Mouse (Mus musculus): ENCODE data around the gene Vps13c.
A peak's percentile ranks its signal among the peaks of the same experiment; 100 is the strongest.

Gene Vps13c

DNA sequence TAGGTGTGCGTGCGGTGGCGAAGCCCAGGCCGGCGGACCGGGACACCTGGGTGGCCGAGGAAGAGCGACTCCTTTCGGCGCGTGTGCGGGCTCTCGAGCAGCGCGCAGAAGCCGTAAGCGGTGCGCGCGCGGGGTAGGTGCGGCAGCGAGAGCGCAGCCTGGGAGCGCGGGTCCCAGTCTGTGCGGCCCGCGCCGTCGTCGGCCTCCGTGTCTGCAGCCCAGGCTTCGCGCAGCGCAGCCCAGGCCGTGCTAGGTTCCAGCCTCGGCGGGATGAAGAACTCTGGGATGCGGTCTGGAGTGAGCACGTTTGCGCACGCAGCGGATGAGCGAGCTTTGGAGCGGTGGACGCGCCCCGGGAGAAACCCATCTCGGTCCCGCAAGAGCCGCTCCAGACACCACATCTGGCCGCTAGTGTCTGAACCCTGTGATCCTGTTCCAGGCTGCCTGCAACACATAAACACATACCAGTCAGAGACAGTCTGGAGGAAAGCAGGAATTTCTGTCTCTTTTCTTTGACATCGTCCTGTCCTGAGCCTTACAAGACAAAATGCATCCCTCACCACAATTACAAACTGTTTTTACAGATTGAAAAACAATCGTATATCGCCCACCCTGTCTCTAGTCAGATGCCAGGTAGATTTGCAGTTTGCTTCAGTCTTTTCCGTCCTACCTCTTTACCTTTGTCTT lies 8.7 kb upstream of the Vps13c start:
- DNase-seq (ENCODE audit: low spot score): peak; percentile 18

DNA sequence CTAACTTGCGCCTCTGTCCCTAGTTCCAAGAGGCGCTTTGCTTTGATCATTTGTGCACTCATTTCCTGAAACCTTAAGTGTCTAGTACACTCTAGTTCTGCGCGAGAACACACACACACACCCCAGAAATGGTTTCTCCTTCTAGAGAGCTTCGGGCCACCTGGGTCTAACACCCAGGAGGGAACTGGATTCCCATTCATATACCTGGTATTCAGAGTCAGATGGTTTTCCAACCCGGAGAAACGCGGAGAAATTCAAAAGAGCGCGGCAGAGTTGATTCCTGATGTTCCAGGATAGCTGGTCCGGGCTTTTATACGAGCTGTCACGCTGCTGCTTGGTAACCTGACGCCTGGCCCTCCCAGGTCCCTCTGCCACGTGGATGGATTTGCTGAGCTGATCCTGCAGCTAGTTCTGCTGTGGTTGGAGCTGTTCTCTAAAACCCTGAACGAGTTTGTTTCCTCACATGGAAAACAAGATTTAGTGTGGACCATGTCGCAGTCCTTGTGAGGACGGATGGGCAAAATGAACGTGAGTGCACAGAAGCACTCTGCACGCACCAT lies 8.1 kb upstream of the Vps13c start, which contains the start of gene C2cd4a:
TSS of gene C2cd4a (minus strand) at position 285 of the 560 bp plus-strand sequence.
- DNase-seq (ENCODE audit: low spot score): peak; percentile 30

DNA sequence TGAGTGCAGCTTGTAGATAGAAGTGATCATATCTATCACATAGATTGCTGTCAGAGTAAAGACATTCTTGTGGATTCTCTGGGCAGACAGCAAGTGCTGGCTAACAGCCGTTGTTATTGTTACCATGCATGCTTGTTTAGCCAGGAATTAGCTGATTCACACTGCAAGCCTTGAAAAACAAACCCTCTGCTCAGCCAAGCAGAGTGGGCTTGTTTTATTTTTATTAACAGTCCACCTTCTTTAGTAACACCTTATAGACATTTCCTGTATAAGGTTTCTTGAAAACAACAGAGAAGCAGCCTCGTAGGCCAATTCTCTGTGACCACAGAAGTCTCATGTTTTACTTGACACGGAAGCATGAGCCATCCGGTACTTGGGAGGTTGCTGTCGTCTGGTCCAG lies 5.7 kb upstream of the Vps13c start:
- no peak for DNase-seq (ENCODE audit: low spot score)

DNA sequence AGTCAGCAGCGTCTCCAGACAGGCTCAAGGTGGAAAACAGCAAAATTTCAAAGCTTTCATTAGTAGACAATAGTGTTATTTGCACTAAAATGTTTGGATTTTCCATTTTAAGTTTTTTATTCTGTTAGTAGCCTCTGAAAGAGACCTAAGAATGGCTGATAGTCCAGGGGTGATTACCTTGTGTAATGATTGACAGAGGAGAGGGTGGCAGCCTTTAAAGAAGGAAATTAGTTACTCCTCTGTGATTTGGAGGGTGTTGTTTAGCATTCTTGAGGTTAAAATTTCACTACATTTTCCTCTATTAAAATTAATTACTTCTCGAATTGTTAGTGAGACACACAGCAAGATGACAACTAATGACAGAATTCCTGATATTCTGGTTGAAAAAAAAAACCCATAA lies 2.9 kb upstream of the Vps13c start:
- no peak for DNase-seq (ENCODE audit: low spot score)

DNA sequence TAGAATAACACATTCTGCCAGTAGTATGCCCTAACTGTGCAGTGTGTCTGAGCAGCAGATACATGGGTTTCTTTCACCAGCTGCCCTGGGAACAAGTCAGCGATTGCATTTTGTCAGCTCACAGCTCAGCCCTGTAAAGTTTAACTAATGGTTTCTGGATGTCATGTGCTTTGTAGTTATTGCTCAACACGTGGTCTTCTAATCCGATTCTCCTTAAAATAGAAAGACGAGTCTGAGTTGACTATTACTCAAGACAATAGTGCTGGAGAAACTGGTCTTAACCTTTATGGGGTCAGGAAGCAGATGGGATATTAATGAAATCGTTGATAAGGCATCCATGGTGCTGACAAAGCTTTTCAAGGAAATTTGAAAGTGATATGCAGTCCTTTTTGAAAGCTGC lies 2.6 kb downstream of the Vps13c start:
- DNase-seq (ENCODE audit: low spot score): no peak

DNA sequence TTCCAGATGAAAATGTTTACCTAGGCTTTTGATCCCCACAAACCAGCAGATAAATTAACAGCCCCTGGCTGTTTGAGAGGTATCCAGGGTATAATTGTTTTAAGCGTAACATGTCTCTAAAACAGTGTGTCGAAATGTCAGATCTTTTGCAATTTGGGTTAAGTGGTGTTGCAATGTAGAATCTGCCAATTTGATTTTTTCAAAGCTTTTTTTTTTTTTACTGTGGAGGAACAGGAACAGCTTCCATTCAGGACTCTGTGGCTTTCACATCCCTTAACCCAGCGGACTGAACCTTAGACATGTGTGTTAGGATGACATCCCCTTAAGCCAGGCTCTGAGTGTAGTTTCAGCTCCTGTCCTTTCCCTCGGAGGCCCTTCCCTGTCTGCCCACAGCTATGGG lies 4.8 kb downstream of the Vps13c start:
- DNase-seq (ENCODE audit: low spot score): no peak

DNA sequence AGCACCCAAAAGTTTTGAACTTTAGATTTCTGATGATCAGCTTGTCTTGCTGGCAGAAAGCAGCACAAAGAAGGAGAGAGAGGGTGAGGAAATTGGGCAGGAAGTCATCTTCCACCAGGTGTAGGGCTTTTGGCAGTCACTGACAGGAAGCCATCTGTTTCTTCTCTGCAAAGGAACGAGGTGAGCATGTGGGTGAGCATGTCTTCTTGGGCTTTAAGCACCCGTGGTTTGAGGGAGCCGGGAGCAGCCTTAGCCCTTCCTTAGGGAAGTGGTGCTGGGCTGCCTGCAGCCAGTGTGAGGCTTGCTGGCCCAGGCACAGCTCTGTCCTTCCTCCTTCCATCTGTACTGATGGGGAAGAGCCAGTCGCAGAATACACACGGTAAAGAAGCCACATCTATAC lies 5.5 kb downstream of the Vps13c start:
- no peak for DNase-seq (ENCODE audit: low spot score)

DNA sequence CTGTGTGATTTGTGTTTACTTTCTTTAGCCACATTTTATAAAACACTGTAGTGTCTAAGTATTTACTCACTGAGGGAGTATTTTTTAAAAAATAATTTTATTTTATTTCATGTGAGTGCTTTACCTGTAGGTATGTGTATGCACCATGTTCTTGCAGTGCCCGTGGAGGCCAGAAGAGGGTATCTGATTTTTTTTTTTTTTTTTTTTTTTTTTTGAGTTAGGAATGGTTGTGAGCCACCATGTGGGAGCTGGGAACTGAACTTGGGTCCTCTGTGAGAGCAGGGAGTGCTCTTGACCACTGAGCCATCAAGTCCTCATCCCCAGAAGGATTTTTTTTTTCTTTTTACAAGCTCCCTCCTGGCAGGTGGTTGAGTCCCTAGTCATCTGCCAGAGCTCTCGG lies 5.9 kb downstream of the Vps13c start:
- DNase-seq (ENCODE audit: low spot score): no peak

DNA sequence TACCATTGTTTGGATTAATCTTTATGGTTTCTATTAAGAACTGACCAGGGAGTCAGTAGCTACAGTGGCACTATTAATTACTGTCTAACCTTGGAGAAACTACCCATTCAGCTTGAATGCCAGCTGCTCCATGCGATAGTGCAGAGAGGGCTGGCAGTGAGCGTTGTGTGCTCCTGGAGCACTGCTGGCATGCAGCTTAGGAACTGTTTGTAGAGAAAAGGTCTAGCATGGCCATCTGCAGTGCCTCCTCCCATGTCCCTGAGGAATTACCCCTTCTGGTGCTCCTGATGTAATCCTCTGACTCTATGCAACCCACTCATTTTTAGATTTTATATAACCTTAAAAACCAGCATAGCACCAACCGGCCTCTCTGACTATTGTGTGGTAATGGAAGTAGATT lies 7.4 kb downstream of the Vps13c start:
- no peak for DNase-seq (ENCODE audit: low spot score)

DNA sequence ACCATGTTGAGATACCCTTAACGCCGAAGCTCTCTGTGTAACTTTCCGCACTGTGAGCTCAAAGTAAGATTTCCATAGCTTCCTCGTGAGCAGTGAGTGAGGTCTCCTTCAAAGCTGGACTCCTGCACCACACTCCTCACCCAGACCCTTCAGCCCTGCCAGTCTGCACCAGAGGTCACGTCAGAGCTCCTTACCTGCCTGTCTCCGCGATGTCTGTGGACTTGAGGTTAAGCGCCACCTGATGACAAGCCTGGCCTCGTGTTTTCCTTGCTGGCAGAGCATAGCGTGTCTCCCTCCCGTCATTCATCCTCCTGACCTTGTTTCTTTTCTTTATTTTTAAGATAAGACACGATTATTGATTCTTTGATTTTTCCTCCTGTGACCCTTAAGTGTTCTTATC lies 9.2 kb downstream of the Vps13c start:
- no peak for DNase-seq (ENCODE audit: low spot score)

DNA sequence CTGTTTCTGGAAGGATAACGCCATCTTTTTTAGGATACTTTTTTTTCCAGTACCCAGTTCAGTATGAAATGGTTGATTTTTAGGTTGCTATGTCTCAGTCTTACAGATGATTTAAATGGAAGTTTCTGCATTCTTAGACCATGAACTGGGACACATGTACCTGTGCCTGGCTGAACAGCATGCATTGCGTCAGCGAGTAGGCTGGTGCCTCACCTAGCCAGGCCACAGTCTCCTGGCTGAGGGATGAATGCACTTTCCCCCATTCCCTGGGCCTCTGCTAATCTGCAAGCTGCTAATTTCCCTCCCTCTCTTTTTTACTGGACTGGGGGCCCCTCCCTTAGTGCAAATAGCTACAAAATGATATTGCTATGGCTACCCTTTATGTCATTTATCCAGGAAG lies 9.7 kb downstream of the Vps13c start:
- no peak for DNase-seq (ENCODE audit: low spot score)

DNA sequence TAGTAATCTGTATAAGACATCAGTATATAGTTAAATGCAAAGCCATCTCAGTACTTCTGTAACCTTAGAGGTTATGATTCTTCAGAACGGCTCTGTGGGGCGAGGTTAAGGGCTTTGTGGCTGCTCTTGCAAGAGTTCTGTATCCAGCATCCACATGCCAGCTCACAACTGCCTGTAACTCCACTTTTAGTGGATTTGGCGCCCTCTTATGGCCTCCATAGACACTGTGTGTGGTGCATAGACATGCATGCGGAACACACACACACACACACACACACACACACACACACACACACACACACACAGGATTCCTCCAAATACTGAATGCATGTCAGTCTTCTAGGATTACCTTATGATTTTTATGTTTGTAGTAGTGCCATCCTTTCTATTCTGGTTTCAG lies 11.0 kb downstream of the Vps13c start:
- no peak for DNase-seq (ENCODE audit: low spot score)

DNA sequence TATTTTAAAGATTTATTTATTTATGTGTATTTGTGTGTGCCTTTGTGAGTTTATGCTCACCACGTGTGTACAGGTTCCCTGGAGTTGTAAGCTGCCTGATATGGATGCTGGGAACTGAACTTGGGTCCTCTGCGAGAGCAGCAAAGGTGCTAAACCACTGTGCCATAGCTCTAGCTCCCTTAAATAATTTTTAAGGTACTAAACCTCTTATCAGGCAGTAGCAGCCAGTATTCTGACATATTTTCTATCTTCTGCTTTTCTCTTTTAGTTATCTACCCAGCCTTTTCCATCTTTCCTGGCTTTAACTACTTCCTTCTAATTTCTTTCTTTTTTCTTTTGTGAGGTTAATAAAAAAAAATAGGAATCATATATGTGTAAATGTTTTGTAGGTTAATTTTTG lies 20.1 kb downstream of the Vps13c start:
- no peak for DNase-seq (ENCODE audit: low spot score)

DNA sequence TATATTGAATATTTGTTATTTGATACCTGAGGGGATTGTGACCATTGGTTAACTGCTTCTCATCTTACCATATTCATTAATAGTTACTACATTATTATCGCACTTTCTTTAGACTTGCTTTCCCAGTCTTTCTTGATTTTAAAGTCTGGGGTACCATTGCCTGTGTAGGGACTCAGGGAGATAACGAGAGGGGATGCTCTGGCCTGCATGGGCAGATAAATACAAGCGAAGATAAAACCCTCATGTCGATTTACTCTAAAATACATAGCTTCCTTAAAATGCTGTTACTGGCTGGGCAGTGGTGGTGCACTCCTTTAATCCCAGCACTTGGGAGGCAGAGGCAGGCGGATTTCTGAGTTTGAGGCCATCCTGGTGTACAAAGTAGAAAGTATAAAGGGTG lies 23.1 kb downstream of the Vps13c start:
- no peak for DNase-seq (ENCODE audit: low spot score)

DNA sequence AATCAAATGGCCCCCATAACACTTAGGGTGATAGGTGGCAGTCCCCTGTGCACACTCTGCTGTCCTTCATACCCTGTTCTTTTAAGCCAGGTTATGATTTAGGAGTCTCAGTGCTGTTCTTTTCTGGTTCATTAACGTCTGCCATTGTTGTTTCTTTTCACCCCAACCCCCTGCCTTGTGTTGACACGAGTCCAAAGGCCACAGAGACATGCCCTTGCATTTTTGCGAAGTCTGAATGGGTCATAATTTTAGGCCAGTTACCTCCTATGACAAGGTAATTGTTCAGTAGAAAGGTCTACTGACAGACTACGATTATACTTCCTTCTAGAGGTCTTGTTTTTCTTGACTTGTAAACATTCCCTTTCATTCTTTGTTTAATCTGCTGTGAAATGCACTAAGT lies 23.8 kb downstream of the Vps13c start:
- no peak for DNase-seq (ENCODE audit: low spot score)

DNA sequence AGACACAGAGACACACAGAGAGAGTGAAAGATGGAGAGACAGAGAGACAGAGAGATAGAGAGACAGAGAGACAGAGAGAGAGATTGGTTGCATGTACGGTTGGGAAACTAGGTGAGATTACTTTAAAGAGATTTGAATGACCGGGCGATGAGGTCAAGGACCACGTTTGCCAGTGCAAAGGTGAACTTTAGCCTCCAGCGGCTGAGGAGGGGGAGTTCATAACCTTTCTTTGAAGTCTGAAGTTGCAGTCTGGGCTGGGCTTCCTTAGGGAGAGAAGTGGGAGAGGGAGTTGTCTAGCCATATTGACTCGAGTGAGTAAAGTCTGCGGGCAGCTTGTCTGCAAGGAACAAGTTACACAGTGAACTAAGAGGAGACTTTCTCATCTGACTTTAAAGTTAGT lies 25.2 kb downstream of the Vps13c start:
- DNase-seq (ENCODE audit: low spot score): no peak

DNA sequence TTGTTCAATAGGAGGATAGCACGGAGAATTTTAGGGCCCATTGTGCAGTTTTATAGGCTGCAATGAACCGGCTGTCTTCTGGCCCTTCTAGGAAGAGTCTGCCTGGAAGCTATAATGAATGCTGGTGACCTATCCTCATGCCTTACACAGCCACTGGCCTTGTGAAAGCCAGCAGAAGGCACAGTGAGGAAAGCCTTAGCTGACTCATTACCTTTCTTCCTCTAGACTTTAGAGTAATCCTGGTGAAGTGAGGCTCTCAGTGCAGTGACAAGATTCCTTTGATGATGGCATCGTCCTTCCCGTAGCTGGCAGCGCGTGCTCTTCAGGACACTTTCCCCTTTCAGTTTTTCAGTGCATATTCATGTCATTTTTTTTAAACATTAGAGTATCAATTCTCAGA lies 27.2 kb downstream of the Vps13c start:
- DNase-seq (ENCODE audit: low spot score): no peak

DNA sequence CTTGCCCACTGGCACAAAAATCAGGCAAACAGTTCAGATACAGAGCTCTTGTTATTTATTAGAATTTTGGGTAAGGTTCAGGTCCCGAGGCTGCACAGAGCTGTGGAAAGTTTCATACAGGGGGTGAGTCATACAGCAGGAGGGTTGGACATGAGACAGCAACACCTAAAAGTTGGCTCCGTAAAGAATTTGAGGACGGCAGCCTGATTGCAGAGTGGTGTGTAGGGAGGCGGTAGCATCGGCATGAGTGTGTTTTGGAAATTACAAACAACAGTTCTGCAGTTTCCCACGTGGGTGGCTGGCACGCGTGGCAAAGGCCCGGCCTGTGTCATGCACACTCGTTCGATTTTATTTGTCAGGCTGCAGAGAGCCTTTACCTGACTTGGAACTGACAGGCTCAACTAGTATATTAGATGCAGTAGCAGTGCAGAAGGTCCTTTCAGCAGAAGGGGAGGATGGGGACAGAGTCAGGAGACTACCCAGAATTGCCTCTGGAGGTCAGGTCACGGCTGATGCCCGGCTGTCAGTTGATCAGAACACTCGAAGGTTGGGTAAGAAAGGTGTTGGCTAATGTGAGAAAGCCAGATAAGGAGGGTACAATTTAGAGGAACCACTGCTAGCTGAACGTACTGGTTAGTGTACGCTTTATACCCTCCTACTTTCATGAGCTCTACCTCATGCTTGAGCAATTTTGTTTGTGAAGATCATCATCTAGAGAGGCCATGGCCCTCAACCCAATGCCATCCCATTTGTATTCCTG lies 29.7 kb downstream of the Vps13c start:
- no peak for DNase-seq (ENCODE audit: low spot score)

DNA sequence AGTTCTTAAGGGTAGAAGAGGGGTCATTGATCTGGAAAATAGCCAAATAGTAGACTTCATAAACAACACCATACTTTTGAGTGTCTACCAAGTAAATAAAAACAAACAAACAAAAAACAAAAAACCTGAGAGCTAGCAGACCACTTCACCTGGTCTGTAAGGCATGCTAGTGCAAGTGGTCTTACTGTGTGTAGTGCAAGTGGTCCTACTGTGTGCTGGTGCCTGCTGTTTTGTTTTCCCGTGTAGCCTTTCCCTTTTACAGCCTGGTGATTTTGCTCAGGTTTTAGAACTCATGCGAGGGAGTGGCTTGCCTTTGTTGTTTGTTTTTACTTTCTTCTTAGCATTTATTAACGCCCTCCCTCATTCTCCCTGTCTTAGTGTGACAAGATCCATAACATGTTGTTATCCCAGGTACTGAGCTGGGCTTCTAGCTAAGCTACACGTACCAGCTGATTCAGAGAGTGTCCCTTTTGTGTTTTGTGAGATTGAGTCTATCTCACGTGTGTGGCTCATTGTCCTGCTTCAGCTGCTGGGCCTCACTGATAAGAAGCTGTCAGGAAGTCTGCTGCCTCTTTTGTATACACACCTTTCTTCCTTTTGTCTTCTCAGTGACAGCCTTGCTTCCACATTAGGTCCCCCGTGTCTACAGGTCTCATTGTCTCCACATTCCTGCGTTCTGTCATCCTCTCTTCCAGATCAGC lies 34.5 kb downstream of the Vps13c start:
- DNase-seq (ENCODE audit: low spot score): no peak

DNA sequence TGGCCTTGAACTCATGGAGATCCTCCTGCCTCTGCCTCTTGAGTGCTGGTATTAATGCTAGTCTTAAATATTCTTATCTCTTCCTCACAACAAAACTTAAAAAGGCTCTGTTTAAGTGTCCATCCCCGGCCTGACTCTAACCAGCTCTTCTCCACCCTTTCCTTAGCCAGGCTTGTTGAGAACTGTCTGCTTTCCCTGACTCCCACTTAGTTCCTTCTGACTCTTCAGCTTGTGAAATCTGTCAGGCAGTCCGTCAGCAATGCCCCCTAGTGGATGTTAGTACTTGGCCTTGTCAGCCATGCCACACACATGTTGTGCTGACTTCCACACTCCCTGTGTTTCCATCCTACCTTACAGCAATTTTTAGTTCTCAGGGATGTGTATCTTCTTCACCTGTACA lies 35.1 kb downstream of the Vps13c start:
- DNase-seq (ENCODE audit: low spot score): no peak

DNA sequence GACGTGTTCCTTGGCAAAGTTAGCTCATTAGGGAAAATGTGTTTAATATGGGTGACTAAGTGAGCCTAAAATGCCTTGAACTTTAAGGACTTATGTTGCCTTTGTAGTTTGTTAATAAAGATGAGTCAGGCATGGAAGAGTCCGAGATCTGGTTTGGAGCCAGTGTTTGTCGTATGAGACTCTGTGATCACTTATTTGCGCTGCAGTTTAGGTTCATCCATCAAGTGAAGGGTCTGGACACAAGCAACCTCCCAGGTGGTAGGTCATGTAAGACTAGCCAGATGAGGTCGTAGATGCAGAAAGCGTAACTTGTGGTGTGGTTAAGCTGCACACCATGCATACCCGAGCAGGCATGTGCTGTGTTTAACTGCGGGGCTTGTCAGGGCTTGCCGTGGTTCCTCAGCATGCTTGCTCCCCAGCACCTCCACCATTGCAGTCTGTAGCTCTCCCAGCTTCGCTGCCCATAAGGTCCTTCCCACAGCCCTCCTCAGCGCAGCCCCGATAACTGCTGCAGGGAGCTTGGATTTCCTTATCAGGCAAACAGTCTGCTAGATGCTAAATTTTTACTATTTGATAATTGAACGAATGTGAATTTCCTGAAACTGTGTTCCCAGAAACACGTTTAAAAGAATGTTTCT lies 37.0 kb downstream of the Vps13c start:
- no peak for DNase-seq (ENCODE audit: low spot score)

DNA sequence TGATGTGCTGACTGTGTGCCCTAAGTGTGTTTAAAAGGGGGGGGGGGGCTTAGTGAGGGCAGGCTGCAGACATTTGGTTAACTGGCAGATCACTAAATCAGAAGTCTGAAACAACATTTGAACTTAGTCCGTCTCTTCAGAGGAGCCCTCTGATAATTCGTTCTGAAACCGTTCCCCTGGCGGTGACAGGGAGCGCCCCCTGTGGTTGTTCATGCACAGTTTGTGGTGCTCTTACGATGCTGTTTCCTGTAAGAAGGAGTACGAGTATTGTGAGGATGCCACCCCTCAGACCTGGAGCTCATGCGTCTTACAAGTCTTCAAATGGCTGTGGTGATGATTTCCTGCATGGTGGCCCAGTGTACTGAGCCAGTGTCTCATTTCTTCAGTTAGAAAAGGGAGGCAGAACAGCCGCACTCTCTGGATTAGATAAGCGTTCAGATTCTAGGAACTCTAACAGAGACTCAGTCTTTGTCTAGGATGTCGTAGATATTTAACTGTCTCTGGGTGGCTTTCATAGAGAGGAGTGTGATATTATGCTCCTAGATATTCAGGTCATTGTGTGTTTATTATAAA lies 38.1 kb downstream of the Vps13c start:
- DNase-seq (ENCODE audit: low spot score): no peak

Data from ovary, postnatal 36 days (tissue).